Mouse (Mus musculus): ENCODE measurements at regions not wholly inside any gene's neighbourhood (a gene's known extent, or its start where the extent isn't known, plus 50 kb on each side); places are given as distances from the start of the nearest gene placed in this dataset.

GRCm38 (mm10) chr1:137929764-137930163, 245.7 kb downstream of the Ptprc start:
- no peak for ATAC-seq (replicated peaks; ENCODE audit: low FRiP score, low TSS enrichment, poor library complexity, severe bottlenecking)

DNA sequence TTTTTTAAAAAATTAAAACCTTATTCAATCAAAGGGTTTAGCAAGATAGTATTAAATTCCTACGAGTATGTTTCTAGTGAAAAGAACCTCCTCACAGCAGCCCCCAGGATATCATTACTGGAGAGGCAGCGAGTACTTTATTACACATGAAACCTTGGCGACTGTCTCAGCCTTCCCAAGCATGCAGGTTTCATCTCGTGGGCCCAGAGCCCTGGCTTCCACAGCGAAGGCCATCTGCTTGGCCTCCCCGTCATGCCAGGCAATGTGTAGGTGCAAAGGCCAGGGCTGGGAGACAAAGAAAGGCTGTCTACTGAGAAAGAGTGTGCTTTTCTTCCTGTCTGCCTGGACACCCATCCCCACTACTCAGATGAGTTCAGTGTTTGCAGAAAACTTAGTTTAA, 247.0 kb downstream of the Ptprc start:
- ATAC-seq (replicated peaks; ENCODE audit: low FRiP score, low TSS enrichment, poor library complexity, severe bottlenecking) = no peak

DNA sequence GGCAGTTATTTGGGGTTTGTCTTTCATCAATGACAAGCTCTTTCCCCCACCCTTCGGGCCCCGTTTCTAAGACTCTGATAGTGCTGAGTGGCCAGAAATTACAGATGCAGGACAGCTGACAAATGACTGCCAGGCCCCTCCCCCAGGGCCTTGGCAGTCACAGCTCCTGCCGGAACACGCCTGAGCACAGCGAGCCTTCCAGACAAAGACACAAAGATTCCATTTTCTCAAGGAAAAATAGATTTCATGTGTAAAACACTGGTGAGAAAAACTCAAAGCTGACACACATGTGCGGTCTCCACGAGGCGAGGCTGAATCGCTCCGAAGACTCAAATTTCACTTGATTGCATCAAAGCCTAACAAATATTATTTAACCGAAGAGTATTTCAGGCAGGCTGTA, 247.6 kb downstream of the Ptprc start:
- no peak for ATAC-seq (replicated peaks; ENCODE audit: low FRiP score, low TSS enrichment, poor library complexity, severe bottlenecking)

GRCm38 (mm10) chr1:137926326-137926725, 249.2 kb downstream of the Ptprc start:
- no peak for ATAC-seq (replicated peaks; ENCODE audit: low FRiP score, low TSS enrichment, poor library complexity, severe bottlenecking)

- ATAC-seq (replicated peaks; ENCODE audit: low FRiP score, low TSS enrichment, poor library complexity, severe bottlenecking) = no peak
These were observed 251.4 kb downstream of the Ptprc start for GRCm38 (mm10) chr1:137924156-137924555.

- no peak for ATAC-seq (replicated peaks; ENCODE audit: low FRiP score, low TSS enrichment, poor library complexity, severe bottlenecking)
These were observed 251.8 kb downstream of the Ptprc start for GRCm38 (mm10) chr1:137923705-137924104.

DNA sequence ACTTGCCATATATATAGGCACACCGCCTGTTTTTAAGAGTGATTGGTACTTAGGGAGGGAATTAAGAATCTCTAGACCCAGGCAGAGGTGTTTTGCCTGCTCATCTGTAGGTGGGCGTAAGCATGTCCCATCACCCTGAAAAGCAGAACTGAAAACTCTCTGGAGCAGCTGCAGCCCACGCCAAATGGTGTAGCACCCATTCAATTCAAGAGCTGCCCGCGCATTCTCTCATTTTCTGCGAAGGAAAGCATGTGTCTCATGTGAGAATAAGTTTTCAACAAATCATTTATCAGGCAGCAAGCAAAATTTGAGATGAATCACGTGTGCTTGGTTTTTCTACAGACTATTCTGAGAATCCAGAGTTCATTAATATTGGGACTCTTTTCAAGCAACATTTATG, 252.7 kb downstream of the Ptprc start:
- ATAC-seq (replicated peaks; ENCODE audit: low FRiP score, low TSS enrichment, poor library complexity, severe bottlenecking) = no peak

- ATAC-seq (replicated peaks; ENCODE audit: low FRiP score, low TSS enrichment, poor library complexity, severe bottlenecking) = no peak
These were observed 253.9 kb downstream of the Ptprc start for GRCm38 (mm10) chr1:137921592-137921991.

DNA sequence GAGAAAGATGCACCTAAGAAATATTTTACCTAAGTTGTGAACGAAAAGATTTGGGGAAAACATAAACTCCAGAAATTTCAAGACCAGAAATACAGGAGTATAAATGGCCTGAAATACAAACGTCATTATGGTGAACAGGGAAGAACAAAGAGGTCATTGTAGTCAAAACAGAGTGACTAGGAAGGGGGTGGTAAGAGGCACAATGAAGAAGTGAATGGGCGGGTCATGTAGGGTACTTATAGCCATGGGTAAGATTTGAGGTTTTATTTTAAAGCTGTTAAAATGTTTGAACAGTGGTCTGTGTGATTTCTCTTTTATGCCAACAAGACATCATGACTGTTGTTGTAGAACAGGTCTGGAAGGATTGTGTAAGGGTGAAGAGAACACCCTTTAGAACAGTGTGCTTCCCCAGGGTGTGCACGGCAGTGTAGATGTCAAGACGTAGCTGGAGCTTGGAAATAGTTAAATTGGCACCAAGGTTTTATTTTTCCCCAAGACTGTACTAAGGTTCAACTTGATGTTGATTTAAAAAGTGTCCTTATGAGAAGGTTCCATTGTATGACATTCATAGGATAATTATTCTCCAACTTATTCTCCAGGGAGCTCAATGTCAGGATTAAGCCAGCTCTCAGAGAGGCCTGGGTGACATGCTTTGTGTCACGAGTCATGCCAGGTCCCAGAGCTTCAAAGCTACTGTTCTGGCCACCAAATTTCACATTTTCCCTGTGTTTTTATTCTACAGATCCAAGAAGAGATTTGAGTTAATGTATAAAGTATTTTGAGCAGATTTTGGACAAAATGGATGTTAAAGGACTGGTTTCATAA, 255.6 kb downstream of the Ptprc start:
- ATAC-seq (replicated peaks; ENCODE audit: low FRiP score, low TSS enrichment, poor library complexity, severe bottlenecking) = no peak

- ATAC-seq (replicated peaks; ENCODE audit: low FRiP score, low TSS enrichment, poor library complexity, severe bottlenecking) = no peak
These were observed 258.1 kb downstream of the Ptprc start for GRCm38 (mm10) chr1:137917449-137917848.

DNA sequence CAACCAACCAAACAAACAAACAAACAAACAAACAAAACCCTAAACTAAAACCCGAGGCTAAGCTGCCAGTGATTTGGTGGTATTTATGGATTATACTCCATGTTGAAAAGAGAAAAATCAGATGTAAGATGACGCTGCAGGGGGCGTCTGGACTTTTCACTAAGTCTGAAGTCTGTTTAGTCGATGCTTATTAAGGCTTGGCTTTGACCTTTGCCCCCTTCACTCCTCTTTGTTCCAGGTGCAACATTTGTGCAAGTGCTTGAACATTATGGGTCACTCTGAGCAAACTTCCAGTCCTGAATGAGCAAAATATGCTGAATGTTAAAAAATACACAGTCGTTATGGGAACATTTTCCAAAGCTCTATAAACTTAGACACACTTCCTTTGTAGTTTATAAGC, 268.6 kb downstream of the Ptprc start:
- no peak for ATAC-seq (replicated peaks; ENCODE audit: low FRiP score, low TSS enrichment, poor library complexity, severe bottlenecking)

- no peak for ATAC-seq (replicated peaks; ENCODE audit: low FRiP score, low TSS enrichment, poor library complexity, severe bottlenecking)
These were observed 269.0 kb downstream of the Ptprc start for GRCm38 (mm10) chr1:137906477-137906876.

DNA sequence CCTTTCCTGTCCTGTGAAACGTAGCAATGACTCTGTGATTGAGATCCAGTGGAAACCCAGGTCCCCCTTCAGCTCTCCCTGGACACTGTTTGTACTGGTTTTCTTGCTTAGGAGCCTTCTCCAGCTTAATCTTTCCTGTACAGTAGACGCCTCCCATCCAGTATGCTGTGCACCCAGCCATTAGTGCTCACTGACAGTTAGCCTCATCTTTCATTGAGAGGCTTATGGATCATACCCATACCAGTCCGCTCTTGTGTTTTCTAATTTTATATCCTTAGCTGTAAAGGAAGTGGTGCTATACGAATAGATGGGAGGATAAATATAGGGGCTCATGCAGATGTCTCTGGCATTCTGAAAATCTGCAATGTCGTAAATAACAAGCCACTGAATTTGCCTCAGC, 269.9 kb downstream of the Ptprc start:
- 0 out of 2 replicates have a peak, but pooled peaks have one; percentile 28 for ATAC-seq (replicated peaks; ENCODE audit: low FRiP score, low TSS enrichment, poor library complexity, severe bottlenecking)

- ATAC-seq (replicated peaks; ENCODE audit: low FRiP score, low TSS enrichment, poor library complexity, severe bottlenecking) = no peak
These were observed 272.2 kb downstream of the Ptprc start for GRCm38 (mm10) chr1:137903351-137903750.

- no peak for ATAC-seq (replicated peaks; ENCODE audit: low FRiP score, low TSS enrichment, poor library complexity, severe bottlenecking)
These were observed 272.6 kb downstream of the Ptprc start for GRCm38 (mm10) chr1:137902859-137903258.

GRCm38 (mm10) chr1:137901996-137902395, 273.5 kb downstream of the Ptprc start:
- no peak for ATAC-seq (replicated peaks; ENCODE audit: low FRiP score, low TSS enrichment, poor library complexity, severe bottlenecking)

- no peak for ATAC-seq (replicated peaks; ENCODE audit: low FRiP score, low TSS enrichment, poor library complexity, severe bottlenecking)
These were observed 274.3 kb downstream of the Ptprc start for GRCm38 (mm10) chr1:137901211-137901610.

GRCm38 (mm10) chr1:137900621-137901071, 274.9 kb downstream of the Ptprc start:
- peak; percentile 34; the same call in 1 of the 2 replicates for ATAC-seq (replicated peaks; ENCODE audit: low FRiP score, low TSS enrichment, poor library complexity, severe bottlenecking)

GRCm38 (mm10) chr1:137899916-137900601, 275.4 kb downstream of the Ptprc start:
- ATAC-seq (replicated peaks; ENCODE audit: low FRiP score, low TSS enrichment, poor library complexity, severe bottlenecking) = peak; percentile 27; the same call in 1 of the 2 replicates

DNA sequence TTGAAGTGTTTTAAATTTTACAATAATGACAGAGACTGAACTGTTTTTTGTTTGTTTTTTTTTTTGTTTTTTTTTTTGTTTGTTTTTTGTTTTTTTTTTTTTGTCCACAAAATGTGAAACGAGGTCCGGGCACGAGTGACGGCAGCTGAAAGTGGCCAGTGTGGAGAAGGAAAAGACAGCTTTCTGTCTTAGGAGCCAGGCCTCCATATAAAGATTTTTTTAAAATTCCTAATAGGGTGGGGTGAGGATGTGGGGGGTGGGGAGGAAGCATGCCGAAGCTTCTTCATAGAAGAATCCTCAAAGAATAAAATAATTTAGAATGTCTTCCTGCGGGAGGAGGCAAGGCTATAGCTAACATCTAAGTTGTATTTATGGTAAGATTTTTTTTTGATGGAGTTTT, 276.2 kb downstream of the Ptprc start:
- ATAC-seq (replicated peaks; ENCODE audit: low FRiP score, low TSS enrichment, poor library complexity, severe bottlenecking) = no peak

DNA sequence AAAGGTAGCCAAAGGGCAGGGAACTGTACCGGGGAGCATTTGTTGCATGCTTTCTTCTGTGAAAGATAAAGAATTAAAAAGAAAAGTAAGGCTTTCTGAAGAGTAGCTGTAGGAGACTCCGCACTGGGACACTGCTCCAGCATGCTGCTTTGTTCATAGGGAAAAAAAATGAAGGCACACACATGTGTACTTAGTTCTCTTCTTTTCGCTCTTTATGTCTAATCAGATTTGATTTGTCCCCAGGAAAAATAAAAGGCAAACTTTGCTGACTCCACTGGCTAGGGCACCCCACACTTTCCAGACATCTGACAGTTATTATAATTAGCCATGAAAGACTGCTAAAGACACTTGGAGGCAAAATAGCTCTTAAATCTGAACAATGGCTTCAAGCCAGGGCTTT, 276.6 kb downstream of the Ptprc start:
- peak; percentile 19 for ATAC-seq (replicated peaks; ENCODE audit: low FRiP score, low TSS enrichment, poor library complexity, severe bottlenecking)

Data from megakaryocyte-erythroid progenitor cell, adult 5-6 weeks (primary cell).